Mouse (Mus musculus): ENCODE measurements around the gene Med20.
A peak's percentile ranks its signal among the peaks of the same experiment; 100 is the strongest.

Gene Med20

DNA sequence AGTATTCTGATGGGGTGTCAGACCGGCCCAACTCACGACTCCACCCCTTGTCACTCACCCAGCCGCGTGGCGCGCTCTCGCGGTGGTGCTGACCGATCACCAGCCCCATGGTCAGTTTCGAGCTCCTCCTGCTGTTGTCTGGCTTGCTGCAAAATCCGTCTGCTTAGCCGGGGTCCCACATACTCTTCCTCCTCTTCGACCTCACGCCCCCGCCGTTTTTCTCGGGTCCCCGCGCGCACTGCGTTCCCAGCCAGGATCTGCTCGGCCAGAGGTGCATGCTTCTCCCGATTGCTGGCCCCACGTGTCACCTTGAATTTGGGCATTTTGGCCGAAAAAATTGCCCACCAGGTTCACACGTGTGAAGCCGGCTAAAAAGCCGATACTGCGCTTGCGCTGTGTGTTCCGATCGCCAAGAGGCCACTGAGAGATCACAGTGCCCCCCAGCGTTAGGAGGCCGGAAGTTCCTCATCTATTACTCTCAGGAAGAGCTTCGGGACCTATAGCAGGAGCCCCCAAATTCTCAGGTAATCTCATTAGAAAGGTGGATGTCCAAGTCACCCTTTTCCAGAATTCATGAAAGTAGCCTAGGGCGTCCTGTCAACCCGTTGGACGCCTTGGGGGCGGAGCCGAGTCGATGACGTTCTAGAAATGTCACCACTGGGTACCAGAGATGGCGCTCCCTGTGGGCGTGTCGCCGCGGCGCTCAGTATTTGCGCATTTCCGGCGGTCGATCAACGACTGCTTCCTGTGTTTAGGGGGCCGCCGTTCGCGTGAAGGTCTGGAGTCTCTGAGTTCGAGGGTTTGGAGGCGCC, at the start of gene Med20, which contains the start of the genes Bysl and Gm20517:
Gene Med20 (plus strand): TSS at position 734 of the 812 bp plus-strand sequence.
Gene Bysl (minus strand): TSS at position 644 of the 812 bp plus-strand sequence.
Gene Gm20517 (plus strand): TSS at position 741 of the 812 bp plus-strand sequence.
- DNase-seq (ENCODE audit: low read depth, low spot score): peak; percentile 93

DNA sequence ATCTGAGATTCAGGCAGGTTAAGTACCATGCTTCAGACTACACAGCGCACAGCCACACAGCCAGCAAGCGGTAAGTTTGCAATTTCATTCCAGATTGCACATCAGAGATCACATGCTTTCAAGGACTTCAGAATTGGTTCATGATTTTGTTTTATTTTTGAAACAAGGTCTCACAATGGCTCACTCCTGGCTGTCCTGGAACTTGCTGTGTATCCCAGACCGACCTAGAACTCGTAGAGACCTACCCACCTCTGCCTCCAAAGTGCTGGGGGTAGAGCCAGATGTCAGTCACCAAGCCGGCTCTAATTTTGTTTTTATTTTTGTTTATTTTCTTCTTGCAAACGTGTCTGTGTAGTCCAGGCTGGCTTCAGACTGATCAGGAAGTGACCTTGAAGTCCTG, 48.5 kb upstream of the Med20 start:
- no peak for DNase-seq (ENCODE audit: low read depth, low spot score)

DNA sequence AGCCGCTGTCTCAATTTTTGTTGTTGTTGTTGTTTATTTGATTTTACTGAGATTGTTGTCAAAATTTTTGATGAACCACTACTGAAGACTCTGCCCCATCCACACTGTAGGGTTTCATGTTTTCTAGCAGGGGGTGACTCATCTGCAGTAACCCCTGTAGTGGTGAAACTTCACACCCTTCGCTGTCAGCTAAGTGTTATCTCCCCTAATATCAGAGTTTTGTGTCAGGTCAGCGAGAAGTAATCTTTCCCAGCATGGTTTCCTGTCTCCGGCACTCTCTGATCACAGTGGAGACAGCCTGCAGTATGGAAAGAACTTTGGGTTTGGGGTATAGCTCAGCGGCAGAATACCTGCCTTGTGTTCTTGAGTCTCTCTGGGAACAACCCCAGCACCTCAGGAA, 46.8 kb upstream of the Med20 start:
- no peak for DNase-seq (ENCODE audit: low read depth, low spot score)

DNA sequence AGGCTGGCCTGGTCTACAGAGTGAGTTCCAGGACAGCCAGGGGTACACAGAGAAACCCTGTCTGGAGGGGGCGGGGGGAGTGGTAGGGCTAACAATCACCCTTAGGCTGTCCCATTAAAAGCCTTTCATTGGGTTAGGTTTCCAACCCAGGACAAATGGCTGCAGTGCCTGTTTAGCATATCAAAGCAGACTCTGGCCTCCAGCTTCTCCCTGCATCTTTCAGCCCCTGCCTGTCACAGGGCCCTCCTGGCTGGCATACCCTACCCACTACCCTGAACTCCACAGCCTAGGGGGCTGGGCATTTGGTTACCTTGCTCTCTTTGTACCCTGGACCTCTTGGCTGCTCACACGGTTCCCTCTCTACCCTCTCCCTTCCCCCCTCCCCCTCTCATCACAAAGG, 45.2 kb upstream of the Med20 start:
- no peak for DNase-seq (ENCODE audit: low read depth, low spot score)

DNA sequence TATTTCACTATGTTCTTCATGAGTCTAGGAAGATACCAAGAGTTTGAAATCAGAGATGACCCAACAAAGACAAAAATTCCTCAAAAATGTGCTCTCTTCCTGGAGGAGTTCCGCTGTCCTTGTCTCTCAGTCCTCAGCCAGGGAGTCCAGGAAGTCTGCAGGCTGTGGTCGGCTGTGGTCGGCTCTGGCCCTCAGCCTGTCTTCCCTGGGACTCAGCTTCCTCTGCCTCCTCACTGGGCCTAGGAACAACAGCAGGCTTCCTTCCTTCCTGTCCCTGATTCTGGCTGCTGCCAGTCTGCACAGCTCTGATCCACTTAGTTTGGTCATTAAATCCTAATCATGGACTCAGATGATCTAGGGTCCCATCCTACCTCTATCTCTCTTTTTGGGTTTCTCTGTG, 44.1 kb upstream of the Med20 start:
- no peak for DNase-seq (ENCODE audit: low read depth, low spot score)

DNA sequence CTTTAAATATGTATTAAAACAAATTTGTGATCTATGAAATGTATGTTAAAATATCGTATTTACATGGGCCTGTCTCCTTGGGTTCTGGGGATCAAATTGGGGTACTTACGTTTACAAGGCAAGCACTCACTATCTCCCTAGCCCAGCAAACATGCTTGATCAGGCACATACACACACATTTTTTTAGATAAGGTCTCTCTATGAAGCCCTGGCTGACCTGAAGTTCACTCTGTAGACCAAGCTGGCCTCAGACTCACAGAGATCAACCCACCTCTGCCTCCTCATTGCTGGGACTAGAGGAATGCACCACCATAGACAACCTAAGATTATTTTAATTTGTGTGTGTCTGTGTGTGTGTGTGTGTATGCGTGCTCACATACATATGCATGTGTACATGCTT, 43.0 kb upstream of the Med20 start:
- no peak for DNase-seq (ENCODE audit: low read depth, low spot score)

DNA sequence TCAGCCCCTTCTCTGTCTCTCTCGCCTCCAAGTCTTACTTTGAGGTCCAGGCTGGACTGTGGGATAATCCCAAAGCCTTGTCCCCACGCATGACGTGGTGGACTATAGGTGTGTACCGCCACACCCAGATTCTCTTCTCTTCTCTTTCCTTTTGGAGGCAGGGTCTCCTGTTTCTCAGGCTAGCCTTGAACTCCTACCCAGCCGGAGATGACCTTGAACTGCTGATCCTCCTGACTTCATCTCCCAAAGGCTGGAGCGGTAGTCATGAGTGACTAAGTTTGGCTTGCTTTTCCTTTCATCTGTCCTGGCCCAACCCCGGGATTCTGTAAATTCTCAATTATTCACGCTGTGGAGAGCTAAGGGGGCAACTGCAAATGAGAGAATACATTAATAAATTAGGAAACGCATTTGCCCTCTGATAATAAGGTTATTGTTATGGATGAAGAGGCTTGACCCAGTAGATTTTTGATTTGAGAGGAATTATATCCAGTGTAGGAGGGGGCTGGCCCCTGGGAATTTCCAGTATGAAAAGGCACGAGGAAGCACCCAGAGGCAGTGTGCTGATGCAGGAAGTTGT, 42.3 kb upstream of the Med20 start:
- DNase-seq (ENCODE audit: low read depth, low spot score): no peak

DNA sequence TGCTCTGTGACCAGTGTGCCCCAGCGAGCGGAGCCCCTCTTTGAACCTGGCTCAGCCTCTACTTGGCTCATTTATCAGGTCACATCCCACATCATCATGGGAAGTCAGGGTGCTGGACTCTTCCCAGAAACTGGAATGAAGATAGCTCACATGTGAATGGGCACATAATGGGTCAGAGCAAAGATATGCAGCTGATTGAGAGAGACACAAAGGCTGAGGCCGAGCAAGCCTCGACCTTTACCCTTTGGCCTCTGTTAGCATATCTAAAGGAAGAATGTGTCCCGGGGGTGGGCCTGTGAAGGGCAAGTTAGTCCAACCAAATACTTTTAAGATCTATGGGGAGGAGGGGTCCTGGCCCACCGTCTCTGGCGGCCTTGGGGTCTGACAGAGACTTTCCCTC, 39.8 kb upstream of the Med20 start:
- no peak for DNase-seq (ENCODE audit: low read depth, low spot score)

DNA sequence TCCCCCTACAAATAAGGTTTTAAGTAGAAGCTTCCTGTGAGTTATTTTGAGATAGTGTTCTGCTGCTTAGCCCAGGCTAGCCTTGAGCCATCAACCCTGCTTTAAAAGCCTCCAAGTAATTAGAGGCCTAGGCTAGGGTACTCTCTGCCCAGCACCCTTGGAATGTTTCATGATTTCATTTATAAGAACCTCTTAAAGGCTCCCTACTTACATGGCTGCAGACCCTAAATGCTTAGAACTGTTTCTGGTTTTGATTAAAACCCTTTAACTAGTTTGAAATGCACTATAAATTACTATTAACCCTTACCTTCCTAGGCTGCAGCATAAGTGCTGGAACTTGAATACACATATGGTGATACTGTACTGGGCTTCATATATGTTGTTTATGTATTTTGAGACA, 38.9 kb upstream of the Med20 start:
- no peak for DNase-seq (ENCODE audit: low read depth, low spot score)

DNA sequence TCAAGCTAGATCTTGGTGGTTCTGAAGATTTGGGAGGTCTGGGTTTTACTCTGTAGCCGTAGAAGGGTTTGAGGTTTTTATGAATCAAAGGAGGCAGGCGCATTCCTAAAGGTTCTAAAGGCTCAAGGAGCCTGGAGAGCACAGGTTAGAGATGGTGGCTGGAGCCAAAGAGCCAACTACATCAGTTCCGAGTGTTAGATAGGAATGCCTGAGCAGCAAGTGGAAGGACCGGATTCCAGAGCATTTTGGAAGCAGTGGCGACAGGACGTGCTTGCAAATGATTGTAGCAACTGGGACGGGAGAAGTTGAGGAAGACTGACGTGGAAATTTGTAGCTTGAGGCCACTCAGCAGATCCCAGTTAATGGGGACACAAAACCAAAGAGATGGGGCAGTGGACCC, 37.4 kb upstream of the Med20 start:
- no peak for DNase-seq (ENCODE audit: low read depth, low spot score)

DNA sequence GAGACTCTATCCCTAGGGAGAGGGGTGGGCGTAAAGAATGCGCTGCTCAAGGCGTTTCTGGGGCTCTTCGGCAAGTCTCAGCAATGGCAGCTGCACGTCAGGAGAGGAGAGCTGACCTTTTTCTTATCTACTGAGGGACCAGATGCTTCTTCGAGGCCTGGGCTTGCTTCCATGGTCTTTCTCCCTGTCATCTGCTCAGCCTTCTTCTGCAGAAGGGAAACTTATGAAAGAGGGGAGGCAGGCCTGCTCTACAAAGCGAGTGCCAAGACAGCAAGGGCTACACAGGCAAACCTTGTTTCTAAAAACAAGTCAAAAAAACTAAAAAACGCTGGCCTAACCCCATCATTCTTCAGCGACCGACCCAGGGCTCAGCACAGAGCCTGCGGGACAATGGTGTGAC, 36.6 kb upstream of the Med20 start:
- DNase-seq (ENCODE audit: low read depth, low spot score): no peak

DNA sequence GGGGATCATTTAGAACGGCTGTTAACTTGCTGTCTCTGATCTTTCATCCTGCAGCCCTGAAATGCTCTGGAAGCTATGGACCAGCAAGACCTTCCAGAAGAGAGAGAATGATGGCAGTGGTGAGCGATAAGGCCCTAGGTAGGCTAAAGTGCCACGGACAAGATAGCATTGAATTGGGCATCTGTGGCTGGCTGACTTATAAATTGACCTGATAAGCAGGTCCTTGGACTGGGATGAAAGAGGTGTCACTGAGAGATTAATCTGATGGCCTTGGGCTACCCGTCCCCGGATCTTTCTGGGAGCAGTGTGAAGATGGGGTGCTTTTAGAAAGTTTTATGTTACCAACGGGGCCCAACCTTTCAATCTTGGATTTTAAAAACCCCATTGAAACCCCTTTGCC, 32.7 kb upstream of the Med20 start:
- no peak for DNase-seq (ENCODE audit: low read depth, low spot score)

DNA sequence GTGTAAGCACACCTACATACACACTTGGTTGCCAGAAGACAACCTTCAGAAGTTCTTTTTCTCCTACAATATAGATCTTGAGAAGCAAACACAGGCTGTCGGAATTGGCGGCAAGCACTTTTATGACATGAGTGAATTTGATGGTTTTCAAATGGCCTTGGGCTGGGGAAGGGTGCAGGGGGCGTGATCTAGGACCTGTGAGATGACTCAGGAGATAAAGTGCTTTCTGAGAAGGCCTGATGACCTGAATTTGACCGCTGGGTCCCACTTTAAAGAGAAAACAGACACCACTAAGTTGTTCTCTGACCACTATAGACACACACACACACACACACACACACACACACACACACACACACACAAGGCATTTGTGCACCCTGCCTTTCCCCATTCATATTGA, 30.4 kb upstream of the Med20 start:
- DNase-seq (ENCODE audit: low read depth, low spot score): no peak

DNA sequence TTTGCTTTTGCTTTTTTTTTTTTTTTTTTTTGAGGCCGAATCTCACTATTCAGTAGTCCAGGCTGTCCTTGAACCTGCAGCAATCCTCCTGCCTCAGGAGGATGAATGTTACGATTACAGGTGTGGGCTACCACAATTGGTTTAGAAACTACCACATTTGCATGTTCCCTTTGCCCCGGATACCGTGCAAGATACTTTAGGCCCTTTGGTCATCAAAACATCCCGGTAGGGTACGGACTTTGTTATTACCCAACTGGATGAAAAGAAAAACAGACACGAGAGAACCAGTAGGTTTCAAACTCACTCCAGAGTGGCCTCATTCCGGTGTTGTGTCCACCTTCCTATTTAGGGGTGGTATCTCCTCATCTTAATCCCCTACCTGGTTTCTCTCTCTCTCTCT, 22.9 kb upstream of the Med20 start:
- no peak for DNase-seq (ENCODE audit: low read depth, low spot score)

DNA sequence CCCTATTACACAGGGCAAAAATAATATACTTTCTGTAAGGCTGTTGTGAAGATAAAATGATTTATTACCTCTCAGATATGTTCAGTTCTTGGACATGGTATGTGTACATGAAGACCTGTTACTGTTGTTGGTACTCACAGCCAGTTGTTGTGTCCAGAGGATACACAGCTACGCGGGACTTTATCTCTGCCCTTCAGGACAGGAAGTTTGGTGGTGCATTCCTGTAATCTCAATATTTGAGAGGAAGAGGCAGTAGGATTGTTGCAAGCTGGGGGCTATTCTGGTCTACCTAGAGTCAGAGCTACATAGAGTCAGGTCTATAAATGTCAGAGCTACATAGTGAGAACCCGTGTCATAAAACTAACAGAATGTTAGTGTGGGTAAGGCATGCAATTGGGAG, 20.3 kb upstream of the Med20 start:
- no peak for DNase-seq (ENCODE audit: low read depth, low spot score)

DNA sequence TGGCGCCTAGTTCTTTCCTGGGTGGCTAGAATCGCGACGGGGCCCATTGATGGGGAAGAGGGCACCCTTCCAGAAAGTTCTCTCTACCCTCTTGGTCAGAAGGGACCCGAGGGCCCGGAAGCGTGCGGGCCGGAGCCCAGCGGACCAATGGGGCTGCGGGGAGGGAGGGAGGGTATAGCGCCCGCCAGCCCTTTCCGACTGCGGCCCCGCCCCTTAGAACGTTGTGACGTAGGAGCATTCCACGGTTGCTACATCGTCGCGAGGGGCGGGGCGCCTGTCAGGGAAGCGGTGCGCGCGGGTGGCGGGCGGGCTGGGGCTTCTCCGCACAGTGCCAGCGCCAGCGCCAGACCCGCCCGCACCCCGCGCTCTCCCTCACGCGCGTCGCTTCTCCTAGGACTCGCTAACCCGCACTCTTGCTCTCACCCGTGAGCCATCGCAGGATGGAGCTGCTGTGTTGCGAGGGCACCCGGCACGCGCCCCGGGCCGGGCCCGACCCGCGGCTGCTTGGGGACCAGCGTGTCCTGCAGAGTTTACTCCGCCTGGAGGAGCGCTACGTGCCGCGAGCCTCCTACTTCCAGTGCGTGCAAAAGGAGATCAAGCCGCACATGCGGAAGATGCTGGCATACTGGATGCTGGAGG, 18.0 kb upstream of the Med20 start:
- DNase-seq (ENCODE audit: low read depth, low spot score): peak; percentile 74

DNA sequence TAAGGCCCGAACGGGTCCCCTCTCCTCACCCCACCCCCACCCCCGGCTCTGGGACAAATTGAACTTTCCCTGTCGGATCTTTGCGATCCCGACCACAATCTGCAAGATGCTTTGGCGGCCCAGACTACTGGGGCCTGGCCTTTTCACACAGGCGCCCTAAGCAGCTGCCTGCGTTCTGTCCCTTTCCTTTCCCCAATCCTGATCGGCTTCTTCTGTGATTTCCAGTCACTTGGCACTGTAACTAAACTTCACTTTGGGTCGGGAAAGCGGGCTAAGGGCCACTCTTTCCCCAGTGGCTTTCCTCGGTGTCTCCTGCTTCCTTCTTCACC, 17.6 kb upstream of the Med20 start:
- DNase-seq (ENCODE audit: low read depth, low spot score): no peak

DNA sequence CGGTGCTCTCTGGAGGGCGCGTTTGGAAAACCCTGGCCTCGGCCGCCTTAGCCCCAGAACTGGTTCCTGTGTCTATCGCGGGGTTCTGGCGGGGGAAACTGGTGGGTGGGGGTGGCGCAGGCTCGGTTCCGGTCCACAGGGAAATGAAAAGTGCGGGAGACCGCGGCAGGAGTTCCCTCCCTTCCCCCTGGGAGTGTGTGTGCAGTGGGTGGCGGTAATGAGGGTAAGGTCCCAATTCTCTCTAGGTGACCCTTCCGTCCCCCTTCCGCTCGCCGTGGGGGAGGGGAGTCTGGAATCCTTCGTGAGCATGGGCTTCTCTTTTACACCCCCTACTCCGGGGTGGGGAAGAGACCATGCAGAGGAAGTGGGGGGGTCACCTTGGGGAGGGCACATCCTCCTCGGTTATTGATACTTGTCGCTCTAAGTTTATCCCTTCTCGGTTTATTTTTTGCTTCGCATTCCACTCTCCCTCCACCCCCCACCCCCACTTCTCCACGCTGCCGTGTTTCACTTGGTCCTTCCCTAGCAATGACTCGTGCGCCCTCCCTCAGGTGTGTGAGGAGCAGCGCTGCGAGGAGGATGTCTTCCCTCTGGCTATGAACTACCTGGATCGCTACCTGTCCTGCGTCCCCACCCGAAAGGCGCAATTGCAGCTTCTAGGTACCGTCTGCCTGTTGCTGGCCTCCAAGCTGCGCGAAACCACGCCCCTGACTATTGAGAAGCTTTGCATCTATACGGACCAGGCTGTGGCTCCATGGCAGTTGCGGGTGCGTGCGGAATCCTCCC, 17.0 kb upstream of the Med20 start:
- no peak for DNase-seq (ENCODE audit: low read depth, low spot score)

DNA sequence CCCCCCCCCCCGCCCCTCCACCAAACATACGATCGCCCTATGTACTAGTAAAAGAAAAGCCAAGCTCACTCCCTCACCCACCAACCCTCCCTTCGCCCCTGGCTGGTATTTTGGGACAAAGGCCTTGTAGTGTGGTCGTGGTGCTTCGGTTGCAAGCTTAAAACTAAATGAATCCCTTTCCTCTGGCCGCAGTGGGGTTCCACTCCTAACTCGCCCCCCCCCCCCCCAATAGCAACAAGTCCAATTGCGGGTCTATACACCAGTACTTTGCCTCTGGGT, 16.5 kb upstream of the Med20 start:
- DNase-seq (ENCODE audit: low read depth, low spot score): no peak

DNA sequence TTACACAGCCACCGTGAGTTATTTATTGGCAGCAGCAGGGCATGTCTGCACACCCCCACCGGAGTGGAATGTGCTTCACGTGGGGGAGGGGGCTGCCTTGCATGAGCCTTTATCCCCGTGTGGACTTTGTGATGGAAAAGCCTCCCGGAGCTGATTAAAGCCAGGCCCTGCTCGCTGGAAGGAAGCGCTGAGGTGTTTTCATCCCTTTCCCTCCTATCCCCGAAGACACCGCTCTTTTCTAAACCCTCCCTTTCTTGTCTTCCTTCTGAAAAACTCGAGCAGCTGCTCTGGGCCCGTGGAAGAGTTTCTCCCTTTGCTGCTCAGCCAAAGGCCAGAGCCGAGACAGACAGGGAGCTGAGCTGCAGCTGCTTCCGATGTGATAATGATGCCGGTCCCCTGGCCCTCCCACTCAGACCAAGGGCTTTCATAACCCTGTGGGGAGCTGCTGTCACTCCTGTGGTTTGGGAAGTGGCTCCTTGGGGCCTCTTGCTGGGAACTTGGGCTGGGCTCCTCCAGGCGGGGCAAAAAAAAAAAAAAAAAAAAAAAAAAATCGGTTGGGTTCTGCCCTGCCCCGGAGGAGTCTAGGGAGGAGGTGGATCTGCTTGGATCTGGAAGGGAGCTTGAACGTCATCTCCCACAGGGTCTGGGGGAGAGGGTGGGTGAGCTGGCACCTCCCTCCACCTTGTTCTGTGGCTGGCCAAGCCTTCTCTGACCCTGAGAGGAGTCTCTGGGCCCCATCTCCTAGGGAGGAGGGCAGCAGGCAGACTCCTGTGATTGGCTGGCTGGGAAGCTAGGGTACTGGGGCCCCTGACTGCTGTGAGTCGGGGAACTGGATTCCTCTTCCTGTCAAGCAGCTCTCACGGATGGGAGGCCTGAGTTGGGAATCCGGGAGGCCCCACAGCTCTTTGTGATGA, 15.9 kb upstream of the Med20 start:
- no peak for DNase-seq (ENCODE audit: low read depth, low spot score)

DNA sequence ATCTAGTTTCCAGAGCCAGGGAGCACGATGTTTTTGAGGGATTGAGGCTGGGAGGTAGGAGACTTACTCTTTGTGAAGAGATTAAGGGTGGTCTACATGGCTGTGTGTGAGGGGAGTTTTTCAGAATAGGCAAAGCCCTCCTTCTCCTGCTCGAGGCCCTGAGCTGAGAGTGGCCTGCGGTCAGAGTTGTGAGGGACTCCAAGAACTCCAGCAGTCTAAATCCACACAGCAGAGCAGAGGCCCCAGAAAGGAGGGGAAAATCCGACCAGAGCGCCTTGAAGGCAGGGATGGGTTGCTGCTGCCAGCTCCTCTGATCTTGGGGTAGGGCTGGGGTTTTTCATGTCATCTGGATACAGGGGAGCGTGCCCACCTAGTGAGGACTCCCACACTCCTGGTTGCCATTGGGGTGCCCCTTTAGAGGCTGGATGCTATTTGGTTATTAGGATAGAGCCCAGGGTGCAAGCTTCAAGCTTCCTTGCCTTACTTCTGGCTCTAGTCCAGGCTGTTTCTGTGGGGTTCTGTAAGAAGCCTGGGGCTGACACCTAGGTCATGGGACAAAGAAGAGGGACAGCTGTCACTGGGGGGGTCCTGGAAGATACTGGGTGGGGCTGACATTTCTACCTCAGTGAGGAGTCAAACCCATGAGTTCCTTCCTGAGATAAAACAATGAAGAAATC, 15.1 kb upstream of the Med20 start:
- no peak for DNase-seq (ENCODE audit: low read depth, low spot score)
